Mouse (Mus musculus) liver, embryonic 14.5 days (tissue): ENCODE data around the gene Gdpd5. TPM values are rescaled to one million over a fixed set of nuclear protein-coding genes. Genes with fewer than 3 reads are reported as not detected.

Experiments used
- ATAC-seq: fragments of 200-750 bp; cut with Nextera tagmentation; 2 replicates; pipeline ENCODE4 v1.8.0; 2017; ENCODE audit warnings: moderate number of reproducible peaks, mild to moderate bottlenecking, moderate library complexity; ENCODE audit not compliant: insufficient read depth
- DNase-seq, 3 experiments: peaks; one replicate each; pipeline ENCODE4 v3.0.0-alpha.2; 2012 to 2013; ENCODE audit warnings: low read depth in 3 of 3, low spot score in 3 of 3
- H3K27ac ChIP-seq: fragments of 300-500 bp; sonication (generic); 2 replicates; pipeline ENCODE4 v1.5.1; 2014; ENCODE audit warnings: moderate library complexity, mild to moderate bottlenecking, control low read depth, inconsistent platforms
- H3K27me3 ChIP-seq: fragments of 300-500 bp; sonication (generic); 2 replicates; pipeline ENCODE4 v1.6.1; 2014; ENCODE audit warnings: mild to moderate bottlenecking, low read length, moderate library complexity; ENCODE audit not compliant: control insufficient read depth, insufficient read depth
- H3K36me3 ChIP-seq: fragments of 300-500 bp; sonication (generic); replicated peaks from 2 replicates; pipeline ENCODE4 v1.6.1; 2014; ENCODE audit warnings: low read depth; ENCODE audit not compliant: control insufficient read depth, insufficient read depth
- H3K4me1 ChIP-seq, 2 experiments: fragments of 200-500 bp in 1 of 2; fragments of 300-500 bp in 1 of 2; sonication (generic) in 1 of 2; replicated peaks; 2 replicates each; pipeline ENCODE4 v1.6.1; 2012 to 2014; ENCODE audit warnings: antibody characterized with exemption in 1 of 2, inconsistent platforms in 1 of 2, low read length in 1 of 2; ENCODE audit not compliant: control insufficient read depth in 2 of 2, insufficient read depth in 2 of 2
- H3K4me2 ChIP-seq: fragments of 300-500 bp; sonication (generic); 2 replicates; pipeline ENCODE4 v1.6.1; 2014; ENCODE audit warnings: low read depth, mild to moderate bottlenecking, control low read depth, moderate library complexity
- H3K4me3 ChIP-seq, 2 experiments: fragments of 200-500 bp in 1 of 2; fragments of 300-500 bp in 1 of 2; sonication (generic) in 1 of 2; 2 replicates each; pipeline ENCODE4 v1.5.1; 2012 to 2014; ENCODE audit warnings: low read depth in 2 of 2, low read length in 2 of 2, mild to moderate bottlenecking in 2 of 2, control low read depth in 1 of 2, inconsistent platforms in 1 of 2, moderate library complexity in 1 of 2; ENCODE audit not compliant: insufficient read depth in 1 of 2
- H3K9ac ChIP-seq: fragments of 300-500 bp; sonication (generic); replicated peaks from 2 replicates; pipeline ENCODE4 v1.6.1; 2014; ENCODE audit warnings: mild to moderate bottlenecking, control low read depth, moderate library complexity
- H3K9me3 ChIP-seq: fragments of 300-500 bp; sonication (generic); 2 replicates; pipeline ENCODE4 v1.6.1; 2016; ENCODE audit warnings: low read length, mixed read lengths; ENCODE audit not compliant: control insufficient read depth
- CTCF ChIP-seq: IDR thresholded peaks from 2 replicates; pipeline ENCODE4 v1.5.1; 2016; ENCODE audit warnings: antibody characterized with exemption, low read depth, control low read depth
- EP300 ChIP-seq: IDR thresholded peaks from 2 replicates; pipeline ENCODE4 v1.6.1; 2016; ENCODE audit warnings: antibody characterized with exemption, low read depth
- WGBS: fragments of 180-500 bp; shearing (Covaris S2); extraction: QIAGEN DNeasy Blood & Tissue Kit; methylation state at CpG from one replicate; pipeline ENCODE4 v1.1.7; 2014; ENCODE audit not compliant: insufficient replicate concordance; 5-methylcytosine and 5-hydroxymethylcytosine counted together
- polyA plus RNA-seq, 2 experiments: library from polyadenylated mRNA; depleted of rRNA in 1 of 2; stranded (reverse) in 1 of 2; unstranded in 1 of 2; fragments of >200 nt; fragmentation: Nextera tagmentation in 1 of 2; extraction: Ambion mirVana in 1 of 2; gene quantifications; 2 replicates each; pipeline versions ENCODE4 v1.2.1 to v1.2.3; 2012 to 2014

Gdpd5 gene
- polyA plus RNA-seq, 2 experiments = 0.81 to 0.85 TPM

DNA sequence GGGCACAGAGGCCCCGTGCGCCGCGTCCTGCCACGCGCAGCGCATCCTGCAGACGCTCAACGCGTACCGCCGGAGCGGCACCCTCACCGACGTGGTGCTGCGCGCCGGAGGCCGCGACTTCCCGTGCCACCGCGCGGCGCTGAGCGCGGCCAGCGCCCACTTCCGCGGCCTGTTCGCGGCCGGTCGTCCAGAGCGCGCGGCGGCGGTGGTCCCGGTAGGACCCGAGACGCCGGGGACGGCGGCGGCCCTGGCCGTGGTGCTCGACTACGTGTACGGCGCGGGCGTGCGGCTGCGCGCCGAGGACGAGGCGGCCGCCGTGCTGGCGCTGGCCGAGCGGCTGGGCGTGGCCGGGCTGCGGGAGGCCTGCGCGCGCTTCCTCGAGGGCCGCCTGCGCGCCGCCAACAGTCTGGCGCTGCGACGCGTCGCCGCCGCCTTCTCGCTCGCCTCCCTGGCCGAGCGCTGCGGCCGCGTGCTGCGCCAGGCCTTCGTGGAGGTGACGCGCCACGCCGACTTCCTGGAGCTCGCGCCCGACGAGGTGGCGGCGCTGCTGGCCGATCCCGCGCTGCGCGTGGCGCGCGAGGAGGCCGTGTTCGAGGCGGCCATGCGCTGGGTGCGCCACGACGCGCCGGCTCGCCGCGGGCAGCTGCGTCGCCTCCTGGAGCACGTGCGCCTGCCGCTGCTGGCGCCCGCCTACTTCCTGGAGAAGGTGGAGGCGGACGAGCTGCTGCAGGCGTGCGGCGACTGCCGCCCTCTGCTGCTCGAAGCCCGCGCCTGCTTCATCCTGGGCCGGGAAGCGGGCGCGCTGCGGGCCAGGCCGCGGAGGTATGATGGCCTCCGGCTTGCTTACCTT lies 87.3 kb downstream of the Gdpd5 start:
- under 1% methylated on average over 131 of the region's 145 CpGs for WGBS
- H3K4me3 ChIP-seq = peak overlapping the region; percentile 18 to 55
- H3K27me3 ChIP-seq = peaks cover 33% of the 10 kb centered on the region
- 0 out of 4 replicates have a peak, but pooled peaks cover 0 to 7% of the 10 kb centered on the region in 2 experiments for H3K4me1 ChIP-seq
- no peaks in the 10 kb centered on the region; the same call in 1 of the 2 replicates for H3K36me3 ChIP-seq
- TF ChIP-seq CTCF = peak; percentile 39; the same call in 1 of the 2 replicates
- TF ChIP-seq EP300 = no peak
- H3K9ac ChIP-seq = no peak overlapping the region
- ATAC-seq (peak; percentile 66), DNase-seq (no peak)
- H3K9me3 ChIP-seq = no peaks in the 10 kb centered on the region
- no peak overlapping the region; the same call in 1 of the 2 replicates for H3K27ac ChIP-seq
- H3K4me2 ChIP-seq = peak overlapping the region; percentile 66

DNA sequence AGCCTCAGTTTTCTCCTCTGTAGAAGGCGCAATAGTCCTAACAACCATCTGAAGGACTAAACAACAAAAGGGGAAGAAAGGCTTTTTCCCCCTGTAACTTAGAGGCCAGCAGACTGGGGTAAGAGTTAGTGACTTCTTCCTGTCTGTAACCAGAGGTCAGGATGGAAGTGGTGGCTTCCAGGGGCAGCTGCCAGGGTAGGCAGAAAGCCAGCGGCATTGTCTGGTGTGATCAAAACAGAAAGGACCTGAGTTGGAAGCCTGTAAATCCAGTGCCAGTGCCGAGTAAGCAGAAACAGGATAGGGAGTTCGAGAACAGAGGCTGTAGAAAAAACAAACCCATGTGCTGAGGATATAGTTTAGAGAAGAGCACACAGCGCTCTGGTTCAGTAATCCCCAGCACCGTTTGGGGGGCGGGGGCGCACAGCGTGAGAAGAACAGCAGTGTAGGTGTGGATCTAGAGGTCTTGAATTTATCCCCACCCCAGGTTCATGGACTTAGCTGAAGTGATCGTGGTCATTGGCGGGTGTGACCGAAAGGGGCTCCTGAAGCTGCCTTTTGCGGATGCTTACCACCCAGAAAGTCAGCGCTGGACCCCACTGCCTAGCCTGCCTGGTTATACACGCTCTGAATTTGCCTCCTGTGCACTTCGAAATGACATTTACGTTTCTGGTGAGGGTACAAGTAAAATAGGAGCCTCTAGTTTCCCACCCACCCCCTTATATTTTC lies 88.6 kb downstream of the Gdpd5 start:
- no peak for ATAC-seq
- Histone ChIP-seq H3K9me3 (no peaks in the 10 kb centered on the region), H3K27me3 (peaks cover 33% of the 10 kb centered on the region), H3K9ac (no peak overlapping the region), H3K4me2 (no peak overlapping the region), H3K36me3 (no peaks in the 10 kb centered on the region; the same call in none of the 2 replicates), H3K27ac (no peak overlapping the region), H3K4me3 (no peak overlapping the region), H3K4me1 (peaks cover 10 to 16% of the 10 kb centered on the region in 2 experiments)
- WGBS = 57% methylated on average over 17 of the region's 17 CpGs
- no peak for TF ChIP-seq CTCF
- DNase-seq = no peak

DNA sequence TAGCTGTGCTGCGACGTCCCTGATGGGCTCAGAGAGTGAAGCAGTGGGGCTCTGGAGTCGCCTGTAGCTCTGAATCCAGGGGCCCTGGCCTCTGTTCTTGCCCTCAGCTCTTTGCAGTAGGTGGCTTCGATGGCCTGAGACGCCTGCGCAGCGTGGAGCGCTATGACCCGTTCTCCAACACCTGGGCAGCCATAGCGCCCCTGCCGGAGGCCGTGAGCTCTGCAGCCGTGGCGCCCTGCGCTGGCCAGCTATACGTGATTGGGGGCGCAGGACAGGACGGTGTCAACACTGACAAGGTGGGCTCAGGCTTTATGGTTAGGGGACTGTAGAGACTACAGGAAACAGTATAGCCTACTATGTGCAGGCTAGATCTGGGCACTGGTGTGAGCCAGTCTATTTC lies 90.4 kb downstream of the Gdpd5 start:
- H3K4me1 ChIP-seq = peaks cover 18 to 27% of the 10 kb centered on the region in 2 experiments
- TF ChIP-seq CTCF (peak; percentile 56), EP300 (no peak)
- no peak overlapping the region for H3K4me3 ChIP-seq
- peaks cover 6% of the 10 kb centered on the region for H3K36me3 ChIP-seq
- ATAC-seq (no peak), DNase-seq (no peak)
- H3K27ac ChIP-seq = no peak overlapping the region
- H3K9ac ChIP-seq = no peak overlapping the region
- peaks cover 33% of the 10 kb centered on the region for H3K27me3 ChIP-seq
- H3K9me3 ChIP-seq = no peaks in the 10 kb centered on the region
- WGBS = 75% methylated on average over 18 of the region's 18 CpGs
- H3K4me2 ChIP-seq = no peak overlapping the region

DNA sequence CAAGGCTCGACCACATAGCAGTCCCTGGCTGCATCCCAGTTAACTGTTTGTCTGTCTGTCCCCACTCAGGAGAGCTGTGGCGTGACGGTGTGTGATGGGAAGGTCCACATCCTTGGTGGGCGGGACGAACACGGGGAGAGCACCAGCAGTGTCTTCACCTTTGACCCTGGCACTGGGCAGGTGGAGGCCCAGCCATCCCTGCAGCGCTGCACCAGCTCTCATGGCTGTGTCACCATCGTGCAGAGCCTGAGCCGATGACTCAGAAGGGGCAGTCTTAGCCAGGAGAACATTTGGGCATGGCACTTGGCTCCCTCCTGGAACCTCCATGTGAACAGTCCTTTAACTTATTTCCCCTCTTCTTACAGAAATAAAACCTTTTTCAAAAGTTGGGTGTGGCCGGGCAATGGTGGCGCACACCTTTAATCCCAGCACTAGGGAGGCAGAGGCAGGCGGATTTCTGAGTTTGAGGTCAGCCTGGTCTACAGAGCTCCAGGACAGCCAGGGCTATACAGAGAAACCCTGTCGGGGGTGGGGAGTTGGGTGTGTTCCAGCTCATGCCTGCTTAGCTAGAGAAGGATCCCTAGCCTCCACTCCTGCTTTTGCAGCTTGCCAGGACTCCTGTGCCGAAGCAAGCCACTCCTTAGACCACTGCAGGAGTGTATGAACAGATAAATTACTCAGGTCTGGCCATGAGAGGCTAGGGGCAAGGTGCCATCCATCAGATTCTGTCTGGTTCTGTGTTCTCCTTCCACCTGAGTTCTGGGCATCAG lies 92.6 kb downstream of the Gdpd5 start:
- Histone ChIP-seq H3K27me3 (peaks cover 11% of the 10 kb centered on the region), H3K4me2 (peak overlapping the region; percentile 13; the same call in 1 of the 2 replicates), H3K9me3 (no peaks in the 10 kb centered on the region), H3K4me3 (no peak overlapping the region), H3K27ac (0 out of 2 replicates have a peak overlapping the region, but pooled peaks have one; percentile 18), H3K4me1 (peaks cover 18 to 25% of the 10 kb centered on the region in 2 experiments), H3K36me3 (peaks cover 25% of the 10 kb centered on the region), H3K9ac (no peak overlapping the region)
- ATAC-seq (peak; percentile 17), DNase-seq (no peak)
- no peak for TF ChIP-seq CTCF
- no peak for TF ChIP-seq EP300
- WGBS = 77% methylated on average over 14 of the region's 14 CpGs
